Mouse (Mus musculus): Measurements from ENCODE around the gene Hmga2.

Hmga2 gene

DNA sequence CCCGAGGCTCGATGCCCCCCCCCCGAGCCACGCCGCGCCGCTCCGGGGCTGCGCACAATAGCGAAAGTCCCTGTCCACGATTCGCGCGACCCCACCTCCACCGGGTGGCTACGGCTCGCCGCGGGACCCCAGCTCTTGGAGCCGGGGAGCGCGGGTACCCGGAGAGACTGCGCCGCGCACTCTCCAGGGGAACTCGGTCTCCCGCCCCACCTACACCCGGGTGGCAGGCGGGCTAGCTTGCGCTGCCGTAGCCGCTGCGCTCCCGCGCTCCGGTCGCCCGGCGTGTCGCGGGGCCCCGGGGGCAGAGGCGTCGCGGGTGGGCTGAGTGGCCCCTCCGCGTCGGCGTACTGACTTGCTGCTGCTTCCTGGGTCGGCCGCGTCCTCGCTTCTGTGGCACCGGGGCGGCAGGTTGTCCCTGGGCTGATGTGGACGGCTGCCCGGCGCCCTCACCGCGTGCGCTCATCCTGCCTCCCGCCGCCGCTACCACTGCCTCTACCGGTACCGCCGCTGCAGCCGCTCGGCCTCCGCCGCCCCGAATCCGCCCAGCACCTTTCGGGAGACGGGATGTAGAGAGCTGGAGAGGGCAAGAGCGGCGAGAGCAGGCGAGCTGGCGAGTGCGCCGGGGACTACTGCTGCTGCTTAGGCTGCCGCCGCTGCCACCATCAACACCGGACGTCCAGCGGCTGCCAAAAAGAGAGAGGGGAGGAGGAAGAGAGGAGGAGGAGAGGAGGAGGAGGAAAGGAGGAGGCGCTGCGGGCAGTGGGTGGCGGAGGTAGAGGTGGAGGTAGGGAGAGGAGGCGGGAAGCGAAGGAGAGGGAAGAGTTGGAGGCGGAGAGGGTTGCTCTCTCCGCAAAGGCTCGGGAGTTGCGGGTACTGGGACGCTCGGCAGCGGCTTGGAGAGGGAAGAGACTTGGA, at the start of gene Hmga2:
Hmga2 (minus strand) TSS at position 869 of the 915 bp plus-strand sequence.
- peak; percentile 22 to 26 for DNase-seq

DNA sequence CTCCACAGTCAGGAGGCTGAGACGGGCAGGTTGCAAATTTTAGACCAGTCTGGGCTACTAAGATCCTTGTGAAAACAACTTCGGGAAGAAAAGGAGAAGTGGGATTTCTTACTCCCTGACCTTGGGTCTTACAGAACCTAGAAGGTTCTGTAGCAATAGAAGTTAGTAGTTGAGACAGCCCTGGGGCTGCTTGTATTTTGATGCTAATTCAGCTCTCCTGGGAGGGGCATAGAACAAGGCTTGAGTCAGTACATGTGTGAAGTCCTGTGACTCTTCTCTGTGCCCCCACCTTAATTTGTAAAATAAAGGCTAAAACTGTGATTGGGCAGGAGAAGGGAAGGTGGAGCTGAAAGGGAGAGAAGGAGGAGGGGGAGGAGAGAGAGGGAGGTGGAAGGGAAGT, 46.7 kb upstream of the Hmga2 start:
- no peak for DNase-seq

DNA sequence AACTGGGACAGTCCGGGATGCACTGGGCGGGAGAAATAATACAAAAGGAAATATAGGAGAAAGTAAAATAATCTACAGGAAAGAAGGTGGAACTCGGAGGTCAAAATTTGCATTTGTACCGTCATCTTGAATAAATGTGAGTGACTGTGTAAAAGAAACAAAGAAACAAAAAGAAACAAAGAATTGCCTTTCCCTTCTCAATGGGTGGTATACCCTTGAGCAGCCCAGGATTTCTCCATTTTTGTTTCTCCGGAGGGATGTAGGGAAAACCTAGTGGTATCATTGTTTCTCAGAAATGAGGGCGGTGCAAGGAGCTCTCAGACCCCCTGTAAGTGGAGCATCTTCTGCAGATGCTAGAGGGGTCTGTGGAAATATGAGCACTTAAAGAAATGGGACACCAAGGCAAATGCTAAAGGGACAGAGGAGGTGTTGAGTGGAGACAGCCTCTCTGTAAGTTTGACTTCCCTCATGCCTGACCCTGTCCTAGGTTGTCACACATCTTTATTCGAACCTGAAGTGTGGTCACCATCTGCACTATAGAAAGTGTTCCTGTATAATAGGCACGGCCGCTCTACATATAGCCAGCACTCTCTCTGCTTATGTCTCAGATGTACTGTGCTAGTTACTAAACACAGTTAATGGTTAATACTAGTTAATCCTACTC, 45.8 kb upstream of the Hmga2 start:
- DNase-seq = no peak

DNA sequence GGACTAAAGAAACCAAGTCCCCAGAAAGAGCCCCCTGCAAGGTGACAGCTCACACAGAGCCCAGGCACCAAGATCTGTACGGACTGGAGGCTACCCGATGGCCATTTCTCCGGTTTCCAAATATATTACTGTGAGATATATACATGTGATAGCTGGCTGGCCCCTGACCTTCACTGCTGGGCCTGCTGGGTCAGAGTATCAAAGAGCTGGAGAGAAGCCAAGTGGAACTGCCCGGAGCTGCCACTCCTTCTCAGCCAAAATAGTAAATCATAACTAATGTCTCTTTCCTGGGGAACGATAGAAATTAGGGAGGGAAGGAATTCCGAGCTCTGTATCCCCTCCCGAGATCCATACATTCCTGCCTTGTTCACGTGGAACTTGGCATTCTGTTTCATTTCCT, 40.0 kb upstream of the Hmga2 start:
- DNase-seq = no peak

DNA sequence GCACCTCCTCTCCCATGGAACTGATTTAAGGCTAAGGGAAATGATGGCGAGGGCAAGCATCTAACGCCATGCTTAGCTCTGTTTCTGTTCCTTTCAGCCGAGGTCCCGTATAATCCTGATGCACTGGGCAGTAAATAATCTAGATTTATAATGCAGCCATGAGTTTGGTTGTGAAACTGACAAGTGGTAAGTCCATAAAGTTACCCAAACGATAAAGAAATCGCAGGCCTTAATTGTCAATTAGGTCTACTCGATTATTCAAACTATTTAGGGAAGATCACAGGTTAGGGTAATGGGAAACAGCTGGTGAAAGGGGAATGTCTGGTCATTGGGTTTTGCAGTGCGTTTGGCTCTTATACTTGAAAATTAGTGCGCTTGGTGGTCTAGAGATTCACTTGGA, 37.5 kb upstream of the Hmga2 start:
- DNase-seq = no peak

DNA sequence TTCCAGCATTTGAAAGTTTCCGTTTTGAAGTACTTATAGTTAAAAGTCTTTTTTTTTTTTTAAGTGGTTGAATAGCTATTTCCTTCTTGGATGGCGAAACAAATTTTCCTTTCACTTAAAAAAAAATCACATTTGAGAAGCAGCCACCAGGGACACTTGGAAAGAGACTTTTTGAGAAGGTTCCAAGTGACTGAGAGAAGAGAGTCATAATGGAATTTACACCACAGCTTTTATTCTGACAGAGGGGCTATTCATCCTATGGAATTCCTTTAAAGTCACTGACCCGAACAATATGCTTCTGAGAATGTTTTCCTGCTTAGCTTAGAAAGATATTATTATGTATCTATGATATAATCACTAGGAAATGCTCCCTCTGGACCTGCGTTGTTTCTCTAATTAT, 36.7 kb upstream of the Hmga2 start:
- DNase-seq = no peak

DNA sequence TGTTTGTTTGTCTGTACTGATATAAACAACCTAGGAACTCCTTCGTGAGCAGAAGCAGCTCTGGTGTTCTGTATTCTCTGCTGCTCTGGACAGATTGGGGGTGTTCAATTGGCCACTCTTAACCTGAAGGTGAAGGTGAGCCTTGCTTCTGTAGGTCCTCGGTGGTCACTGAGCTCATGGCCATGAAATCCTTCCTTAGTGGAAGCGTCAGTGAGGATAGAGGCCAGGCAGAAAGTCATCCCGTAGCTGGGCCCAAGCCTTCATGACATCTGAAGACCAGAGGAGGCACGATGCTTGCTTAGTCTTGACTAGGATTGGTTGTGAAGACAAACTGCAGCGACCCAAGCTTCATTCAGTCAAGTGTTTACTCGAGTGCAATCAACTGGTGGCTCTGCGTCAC, 35.9 kb upstream of the Hmga2 start:
- DNase-seq = no peak

DNA sequence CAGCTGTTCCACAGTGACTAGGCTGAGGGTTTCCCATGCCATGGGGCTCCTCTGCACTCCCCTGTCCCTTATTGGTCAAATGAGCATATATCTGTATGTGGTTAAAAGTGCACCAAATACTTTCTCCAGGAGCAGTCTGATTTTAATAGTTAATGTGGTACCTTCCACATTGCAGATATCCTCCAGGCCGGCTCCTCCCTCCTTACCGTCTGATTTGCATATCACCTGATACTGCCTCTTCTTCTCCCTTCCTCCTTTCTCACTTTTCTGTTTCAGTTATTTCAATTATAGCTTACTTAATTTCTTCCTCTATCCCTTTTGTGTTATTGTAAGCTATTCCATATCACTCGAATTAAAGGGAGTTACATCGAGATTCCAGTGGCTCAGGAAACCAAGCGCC, 27.7 kb upstream of the Hmga2 start:
- DNase-seq = no peak

DNA sequence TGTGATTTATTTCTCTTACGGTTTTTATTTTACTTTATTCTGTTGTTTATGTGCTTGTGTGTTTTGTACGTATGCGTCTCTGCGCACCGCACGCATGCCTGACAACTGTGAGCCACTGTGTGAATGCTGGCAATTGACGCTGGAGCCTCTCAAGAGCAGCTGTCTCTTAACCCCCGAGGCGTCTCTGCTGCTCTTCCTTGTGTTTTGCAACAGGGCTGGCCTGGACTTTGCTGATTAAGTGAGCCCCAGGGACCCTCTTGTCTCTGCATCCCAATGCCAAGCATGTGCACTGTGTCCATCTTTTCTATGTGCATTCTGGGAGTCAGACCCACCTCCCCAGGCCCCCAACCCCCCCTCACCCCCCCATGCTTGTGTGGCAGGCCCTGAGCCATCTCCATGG, 24.5 kb upstream of the Hmga2 start:
- peak; percentile 7 to 8 for DNase-seq

DNA sequence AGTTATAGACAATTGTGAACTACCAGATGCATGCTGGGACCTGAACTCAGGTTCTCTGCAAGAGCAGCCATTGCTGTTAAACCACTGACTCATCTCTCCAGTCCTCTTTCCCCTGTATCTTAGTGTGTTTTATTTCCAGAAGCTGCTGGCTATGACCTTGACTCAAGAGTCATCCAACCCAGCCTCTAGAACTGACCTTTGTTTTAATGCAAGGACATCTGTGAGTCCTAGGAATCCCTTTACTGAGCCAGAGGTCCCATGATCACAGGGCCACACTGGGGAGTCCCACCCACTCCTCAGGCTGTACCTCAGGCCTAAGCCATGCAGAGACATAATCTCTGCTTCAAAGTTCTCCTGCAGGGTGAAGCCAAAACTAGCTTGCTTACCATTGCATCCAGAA, 21.8 kb upstream of the Hmga2 start:
- no peak for DNase-seq

DNA sequence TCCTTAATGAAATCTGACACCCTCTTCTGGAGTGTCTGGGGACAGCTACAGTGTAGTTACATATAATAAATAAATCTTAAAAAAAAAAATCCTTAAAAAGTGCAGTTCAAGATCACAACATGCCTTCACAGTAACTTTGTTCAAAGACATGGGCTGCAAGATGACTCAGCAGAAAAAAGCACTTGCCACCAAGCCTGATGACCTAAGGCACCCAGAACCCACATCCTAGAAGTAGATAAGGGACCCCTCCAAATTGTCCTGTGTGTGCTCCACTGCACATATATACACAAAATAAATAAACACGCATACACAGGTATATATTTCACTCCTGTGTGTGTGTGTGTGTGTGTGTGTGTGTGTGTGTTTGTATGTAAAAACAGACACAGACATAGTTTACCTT, 18.4 kb upstream of the Hmga2 start:
- DNase-seq = no peak

DNA sequence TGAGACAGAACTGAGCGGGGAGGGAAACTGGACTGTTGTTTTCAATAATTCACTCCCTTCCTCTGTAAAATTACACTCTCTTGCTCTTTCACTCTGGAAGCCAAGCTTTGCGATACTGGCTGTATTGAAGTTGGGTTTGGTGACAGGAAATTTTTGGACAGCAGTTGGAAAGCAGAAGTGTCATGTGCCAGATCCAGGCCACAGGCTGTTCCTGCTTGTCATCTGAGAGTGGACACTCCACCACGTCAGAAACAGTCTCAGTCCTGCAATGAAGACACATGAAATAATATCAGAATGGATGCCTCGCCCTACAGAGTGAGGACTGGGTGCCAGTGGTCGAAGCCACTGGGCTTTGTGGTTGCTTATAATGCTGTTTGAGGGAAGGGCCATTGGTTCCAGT, 15.2 kb upstream of the Hmga2 start:
- DNase-seq = no peak

DNA sequence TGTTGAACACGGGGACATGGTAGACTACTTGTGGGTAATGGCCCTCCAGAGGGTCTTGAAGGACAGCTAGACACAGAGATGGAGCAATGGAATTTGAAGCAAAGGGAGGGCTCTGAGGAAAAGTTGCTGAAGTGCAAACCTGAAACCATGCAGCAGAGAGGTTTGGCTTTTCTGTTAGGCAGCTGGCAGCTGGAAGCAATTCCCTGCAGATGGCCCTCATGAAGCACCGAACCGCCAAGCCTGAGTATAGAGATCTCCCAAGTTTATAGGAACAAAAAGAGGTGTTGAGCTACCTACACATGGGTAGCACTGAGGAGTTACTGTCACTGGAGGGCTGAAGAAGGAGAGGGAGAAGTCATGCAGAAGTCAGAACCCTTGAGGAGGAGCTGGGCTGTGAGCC, 13.3 kb upstream of the Hmga2 start:
- no peak for DNase-seq

DNA sequence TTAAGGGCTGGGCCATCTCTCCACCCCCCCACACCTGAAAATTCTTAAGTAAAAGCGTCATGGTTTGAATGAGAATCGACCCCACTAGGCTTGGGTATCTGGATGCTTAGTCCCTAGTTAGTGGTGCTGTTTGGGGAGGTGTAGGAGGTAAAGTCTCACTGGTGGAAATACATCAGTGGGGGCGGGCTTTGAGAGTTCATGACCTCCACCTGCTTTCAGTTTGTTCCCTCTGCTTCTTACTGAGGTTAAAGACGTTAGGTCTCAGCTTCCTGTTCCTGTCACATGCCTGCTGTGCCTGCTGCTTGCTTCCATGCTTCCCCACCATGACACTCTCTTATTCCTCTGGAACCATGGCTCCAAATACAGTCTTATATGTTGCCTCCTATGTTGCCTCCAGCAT, 12.3 kb upstream of the Hmga2 start:
- no peak for DNase-seq

DNA sequence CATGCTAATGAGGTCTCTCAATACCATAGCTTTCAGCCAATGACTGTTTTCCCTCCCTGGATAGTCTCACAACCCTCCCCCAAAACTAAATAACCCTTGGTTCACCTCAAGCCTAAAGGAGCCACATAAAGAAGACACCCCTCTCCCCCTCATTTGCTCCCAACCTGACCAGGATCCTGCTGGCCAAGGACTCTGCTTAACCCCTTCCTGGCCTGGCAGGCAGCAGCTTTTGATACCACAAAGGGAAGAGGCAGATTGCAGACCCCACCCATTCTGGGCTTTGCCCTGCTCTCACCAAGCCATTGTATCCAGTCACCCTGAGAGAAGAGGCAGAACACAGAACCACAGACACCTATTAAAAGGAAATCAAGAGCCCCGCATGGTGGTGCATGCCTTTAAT, 11.6 kb upstream of the Hmga2 start:
- DNase-seq = no peak

DNA sequence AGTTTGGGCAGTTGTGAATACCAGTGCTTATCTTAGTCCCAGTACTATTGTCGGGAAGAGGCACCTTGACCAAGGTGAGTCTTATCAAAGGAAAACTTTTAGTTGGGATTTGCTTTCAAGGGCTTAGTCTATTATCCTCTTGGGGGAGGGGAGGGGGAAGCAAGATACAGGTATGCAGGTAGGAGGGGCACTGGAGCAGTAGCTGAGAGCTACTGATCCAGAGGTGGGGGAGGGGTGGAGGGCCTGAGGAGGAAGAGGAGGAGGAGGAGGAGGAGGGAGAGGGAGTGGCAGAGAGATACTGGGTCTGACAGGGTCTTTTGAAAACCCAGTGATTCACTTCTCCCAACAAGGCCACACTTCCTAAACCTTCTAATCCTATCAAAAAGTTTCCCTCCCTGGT, 9.2 kb upstream of the Hmga2 start:
- DNase-seq = no peak

DNA sequence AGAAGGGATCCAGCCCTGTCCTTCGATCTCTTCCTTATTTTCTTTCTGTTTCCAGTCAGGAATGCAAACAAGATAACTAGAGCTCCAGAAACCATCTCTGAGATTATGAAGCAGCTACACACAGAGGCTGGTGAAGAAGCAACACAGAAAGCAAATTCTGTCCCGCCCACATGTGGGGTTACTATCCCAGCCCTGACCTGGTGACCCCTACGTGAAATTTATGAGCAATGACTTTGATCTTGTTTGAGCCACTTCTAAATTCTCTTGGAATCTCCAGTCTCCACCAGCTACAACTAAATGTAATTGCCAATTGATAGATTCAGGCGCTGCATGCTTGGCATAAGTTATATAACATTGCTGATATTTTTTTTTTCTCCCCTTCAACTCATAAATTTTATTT, 7.9 kb upstream of the Hmga2 start:
- no peak for DNase-seq

DNA sequence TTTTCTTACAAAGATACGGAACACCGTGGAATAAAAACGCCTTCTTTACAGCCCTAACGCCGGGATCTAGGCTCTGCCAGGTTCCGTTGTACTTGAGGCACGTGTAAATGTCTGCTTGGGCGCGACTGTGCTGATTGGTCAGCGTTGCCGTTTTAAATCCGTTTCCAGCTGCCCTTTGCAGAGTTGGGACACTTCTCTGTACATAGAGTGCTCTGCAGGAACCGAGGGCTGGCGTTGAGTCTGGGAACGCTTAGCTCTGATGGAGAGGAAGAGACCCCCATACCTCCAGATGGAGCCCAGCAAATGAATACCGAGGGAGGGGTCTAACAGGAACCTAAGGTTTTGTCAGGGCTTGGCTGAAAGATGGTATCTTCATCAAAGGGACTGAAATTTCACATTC, 1.9 kb upstream of the Hmga2 start:
- peak in 1 of 2 experiments; percentile 22 for DNase-seq

DNA sequence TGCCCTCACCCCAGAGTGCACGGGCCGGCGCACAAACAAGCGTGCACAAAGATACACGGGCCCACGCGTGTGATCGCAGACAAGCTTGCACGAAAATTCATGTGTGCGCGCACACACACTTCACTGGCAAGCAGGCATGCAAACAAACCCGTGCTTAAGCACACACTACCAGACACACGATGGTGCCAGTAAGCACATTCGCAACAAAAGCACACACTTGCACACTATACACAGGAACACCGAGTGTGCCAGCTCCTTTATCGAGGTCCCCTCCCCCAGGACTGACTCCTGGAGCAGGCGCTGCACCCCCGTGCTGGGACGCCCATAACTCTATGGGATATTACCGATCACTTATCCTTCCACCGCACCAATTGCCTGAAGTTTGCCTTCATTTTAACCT, 1.2 kb upstream of the Hmga2 start:
- peak; percentile 6 to 12 for DNase-seq

DNA sequence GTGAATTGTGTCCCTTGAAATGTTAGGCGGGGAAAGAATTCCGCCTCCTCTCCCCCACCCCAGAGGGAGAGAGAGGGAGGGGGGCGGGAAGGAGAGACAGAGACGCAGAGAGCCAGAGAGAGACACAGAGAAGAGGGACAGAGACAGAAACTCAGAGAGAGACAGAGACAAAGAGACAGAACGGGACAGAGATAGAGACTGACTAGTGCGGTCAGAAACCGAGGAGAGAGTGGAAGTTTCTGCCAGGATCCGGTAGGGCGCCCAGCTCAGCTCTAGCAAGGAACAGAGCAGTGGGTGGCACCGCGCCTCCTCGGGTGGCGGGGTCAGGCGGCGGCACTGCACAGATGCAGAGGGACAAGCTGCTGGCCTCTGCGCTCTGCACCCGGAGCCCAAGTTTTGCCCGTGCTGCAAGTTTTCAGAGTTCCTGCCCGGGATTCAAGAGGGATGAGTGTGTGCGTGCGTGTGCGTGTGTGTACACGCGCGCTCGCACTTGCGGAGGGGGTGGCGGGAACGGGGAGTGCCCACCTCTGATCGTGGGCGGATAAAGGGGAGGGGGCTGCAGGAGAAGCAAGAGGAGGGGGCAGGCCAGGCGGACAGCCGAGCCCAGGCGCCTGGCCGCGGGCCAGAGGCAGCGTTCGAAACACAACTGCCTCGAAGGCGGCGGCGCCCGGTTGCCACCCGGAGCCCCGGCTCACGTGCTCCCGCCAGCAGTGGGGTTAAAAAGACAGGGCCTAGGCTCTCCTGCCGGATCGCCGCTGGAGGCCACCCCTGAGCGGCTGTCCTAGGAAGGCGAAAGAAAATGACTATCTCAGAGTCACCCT, 457 bp upstream of the Hmga2 start:
- DNase-seq = peak; percentile 15 to 23

DNA sequence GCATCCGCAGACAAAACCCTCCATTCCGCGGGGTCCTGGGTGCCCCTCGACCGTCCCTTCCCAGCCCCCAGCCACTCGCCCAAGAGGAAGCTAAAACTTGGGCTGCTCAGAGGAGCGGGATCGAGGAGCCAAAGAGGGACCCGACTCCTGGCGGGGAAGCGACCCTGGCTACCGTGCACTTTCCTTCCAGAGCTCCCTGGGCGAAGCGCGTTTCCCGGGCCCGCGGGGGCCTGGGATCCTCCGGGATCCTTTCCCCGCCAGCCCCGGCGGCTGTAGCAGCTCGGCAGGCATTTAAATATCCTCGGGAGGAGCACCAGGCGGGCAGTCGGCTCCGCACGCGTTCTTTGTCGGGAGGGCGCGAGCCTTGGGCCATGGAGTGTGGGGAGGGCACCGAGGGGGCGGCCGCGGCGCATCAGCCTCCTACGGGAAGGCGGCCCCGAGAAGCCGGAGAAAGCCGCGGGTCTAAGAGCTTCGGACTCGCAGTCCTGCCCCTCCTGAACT, 1.2 kb downstream of the Hmga2 start:
- DNase-seq = peak; percentile 9 to 17

DNA sequence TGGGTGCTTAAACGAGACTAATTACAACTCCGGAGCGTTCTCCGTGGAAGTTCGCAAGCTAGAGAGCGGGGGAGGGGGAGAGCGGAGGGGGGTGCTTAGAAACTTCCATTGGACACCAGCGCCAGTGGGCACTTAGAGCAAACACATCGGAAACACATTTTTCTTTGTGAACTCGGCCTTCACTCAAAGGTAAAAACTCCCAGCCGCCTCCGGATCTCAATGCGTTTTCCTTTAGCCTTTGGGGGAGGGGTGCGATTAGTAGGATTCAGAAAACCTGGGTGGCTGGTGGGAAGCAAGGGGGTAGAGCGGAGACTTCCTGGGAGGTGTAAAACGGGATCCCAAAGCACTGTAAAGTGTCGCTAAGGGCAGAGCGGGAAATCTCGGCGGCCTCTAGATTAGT, 2.0 kb downstream of the Hmga2 start:
- DNase-seq = peak in 1 of 2 experiments; percentile 15

DNA sequence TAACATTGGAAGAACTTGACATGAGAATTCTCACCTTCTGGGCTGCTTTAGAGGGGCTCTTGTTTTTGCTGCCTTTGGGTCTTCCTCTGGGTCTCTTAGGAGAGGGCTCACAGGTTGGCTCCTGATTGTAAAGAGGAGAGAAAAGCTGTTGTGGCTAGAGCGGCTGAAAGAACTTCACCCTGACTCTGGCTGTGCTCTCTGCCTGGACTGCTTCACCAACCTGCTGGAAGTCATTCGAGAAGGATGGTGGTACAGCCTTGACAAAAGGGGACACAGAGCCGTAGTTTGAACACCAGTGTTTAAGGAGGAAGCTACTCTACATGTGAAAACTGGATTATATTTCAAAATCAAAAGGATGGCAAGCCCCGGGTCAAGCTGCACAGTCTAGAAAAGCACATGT, 3.1 kb downstream of the Hmga2 start:
- no peak for DNase-seq

Measured in cerebellum, postnatal 14 days (tissue).